Mouse (Mus musculus) cortical plate, adult 2 months (tissue): ENCODE results near the gene Hilpda. TPM values are rescaled to one million over a fixed set of nuclear protein-coding genes. Genes with fewer than 3 reads are reported as not detected.

ENCODE experiments used
- H3K27ac ChIP-seq: fragments of 200-500 bp; 2 replicates; pipeline ENCODE4 v1.5.1; 2012; ENCODE audit warnings: low read length, control low read depth, inconsistent platforms; ENCODE audit not compliant: insufficient read depth
- H3K4me1 ChIP-seq: fragments of 200-500 bp; 2 replicates; pipeline ENCODE4 v1.6.1; 2011; ENCODE audit warnings: low read length; ENCODE audit not compliant: control insufficient read depth, insufficient read depth
- H3K4me3 ChIP-seq: fragments of 200-500 bp; 2 replicates; pipeline ENCODE4 v1.5.1; 2011; ENCODE audit warnings: mild to moderate bottlenecking, low read length, control low read depth; ENCODE audit not compliant: insufficient read depth
- CTCF ChIP-seq: fragments of 200-500 bp; IDR thresholded peaks from 2 replicates; pipeline ENCODE4 v1.5.1; 2011; ENCODE audit warnings: mild to moderate bottlenecking, control low read depth, low read length; ENCODE audit not compliant: insufficient read depth; ENCODE audit errors: extremely low read depth
- POLR2A ChIP-seq: fragments of 200-500 bp; IDR thresholded peaks from 2 replicates; pipeline ENCODE4 v1.6.1; 2011; ENCODE audit warnings: mild to moderate bottlenecking, low read length, control low read depth; ENCODE audit not compliant: insufficient read depth; ENCODE audit errors: extremely low read depth
- polyA plus RNA-seq: library from polyadenylated mRNA; depleted of rRNA; stranded (reverse); fragments of >200 nt; gene quantifications from 2 replicates; pipeline ENCODE4 v1.2.3, GENCODE M21; 2012; rRNA removed

Hilpda gene
- polyA plus RNA-seq, 1 experiment, result 12.9 TPM

- H3K4me3 ChIP-seq, result no peak overlapping the region
- no peaks in the 10 kb centered on the region for H3K4me1 ChIP-seq
- TF ChIP-seq CTCF, result no peak
- no peak for TF ChIP-seq POLR2A
- no peak overlapping the region for H3K27ac ChIP-seq
These were observed 31.4 kb downstream of the Hilpda start for GRCm38 (mm10) chr6:29303726-29304125.

GRCm38 (mm10) chr6:29305462-29305861, 33.2 kb downstream of the Hilpda start:
- Histone ChIP-seq H3K27ac (no peak overlapping the region), H3K4me3 (no peak overlapping the region), H3K4me1 (no peaks in the 10 kb centered on the region)
- TF ChIP-seq CTCF, result no peak
- TF ChIP-seq POLR2A, result no peak

GRCm38 (mm10) chr6:29308846-29309605, 36.7 kb downstream of the Hilpda start:
- no peak for TF ChIP-seq POLR2A
- Histone ChIP-seq H3K27ac (no peak overlapping the region), H3K4me3 (no peak overlapping the region), H3K4me1 (no peaks in the 10 kb centered on the region)

GRCm38 (mm10) chr6:29313690-29314202, 41.5 kb downstream of the Hilpda start:
- no peak overlapping the region for H3K4me3 ChIP-seq
- TF ChIP-seq POLR2A (no peak), CTCF (no peak)
- no peak overlapping the region for H3K27ac ChIP-seq
- no peaks in the 10 kb centered on the region for H3K4me1 ChIP-seq

GRCm38 (mm10) chr6:29317286-29317685, 45.0 kb downstream of the Hilpda start:
- no peak overlapping the region for H3K4me3 ChIP-seq
- no peak overlapping the region for H3K27ac ChIP-seq
- H3K4me1 ChIP-seq, result no peaks in the 10 kb centered on the region
- no peak for TF ChIP-seq POLR2A
- no peak for TF ChIP-seq CTCF

- Histone ChIP-seq H3K4me3 (no peak overlapping the region), H3K4me1 (no peaks in the 10 kb centered on the region), H3K27ac (no peak overlapping the region)
- TF ChIP-seq POLR2A (no peak), CTCF (no peak)
These were observed 45.7 kb downstream of the Hilpda start for GRCm38 (mm10) chr6:29317941-29318340.

- Histone ChIP-seq H3K4me3 (no peak within 1 kb of the TSS), H3K27ac (no peak within 1 kb of the TSS), H3K4me1 (no peaks in the 10 kb centered on the region)
- no peak for TF ChIP-seq POLR2A
- TF ChIP-seq CTCF, result no peak
These were observed 46.6 kb downstream of the Hilpda start, which contains the start of gene Fam71f1 for GRCm38 (mm10) chr6:29318879-29319278. Gene Fam71f1, plus strand, starts transcription at chr6:29319140.

GRCm38 (mm10) chr6:29321586-29321985, 49.3 kb downstream of the Hilpda start:
- no peak for TF ChIP-seq POLR2A
- no peak for TF ChIP-seq CTCF
- Histone ChIP-seq H3K4me1 (no peaks in the 10 kb centered on the region), H3K27ac (no peak overlapping the region), H3K4me3 (no peak overlapping the region)

- Histone ChIP-seq H3K4me3 (no peak overlapping the region), H3K27ac (no peak overlapping the region), H3K4me1 (no peaks in the 10 kb centered on the region)
- TF ChIP-seq CTCF (no peak), POLR2A (no peak)
These were observed 49.9 kb downstream of the Hilpda start for GRCm38 (mm10) chr6:29322147-29322546.

GRCm38 (mm10) chr6:29322735-29323134, 50.4 kb downstream of the Hilpda start:
- Histone ChIP-seq H3K4me1 (no peaks in the 10 kb centered on the region), H3K27ac (no peak overlapping the region), H3K4me3 (no peak overlapping the region)
- TF ChIP-seq CTCF (no peak), POLR2A (no peak)

Other genes starting within 250 kb of the Hilpda start
- not detected in 2 replicates for gene Lep, start 212.3 kb upstream of the Hilpda start, polyA plus RNA-seq
- 55.8 and 57.5 TPM in 2 replicates for gene Rbm28, start 107.5 kb upstream of the Hilpda start, polyA plus RNA-seq
- gene Prrt4, start 92.9 kb upstream of the Hilpda start, polyA plus RNA-seq, result 2.6 and 3.2 TPM in 2 replicates
- gene Impdh1, start 56.1 kb upstream of the Hilpda start, polyA plus RNA-seq, result 64.4 and 65.6 TPM in 2 replicates
- gene Fam71f2, start 7.1 kb downstream of the Hilpda start, polyA plus RNA-seq, result 1.7 and 3.0 TPM in 2 replicates
- not detected in 2 replicates for gene Fam71f1, start 46.7 kb downstream of the Hilpda start, polyA plus RNA-seq
- gene Calu, start 75.6 kb downstream of the Hilpda start, polyA plus RNA-seq, result 61.8 and 67.4 TPM in 2 replicates
- 0.19 and 0.42 TPM in 2 replicates for gene Opn1sw, start 116.0 kb downstream of the Hilpda start, polyA plus RNA-seq
- gene Ccdc136, start 123.8 kb downstream of the Hilpda start, polyA plus RNA-seq, result 148 and 150 TPM in 2 replicates
- 0.54 and 0.55 TPM in 2 replicates for gene Flnc, start 160.8 kb downstream of the Hilpda start, polyA plus RNA-seq
- 403 and 411 TPM in 2 replicates for gene Atp6v1f, start 195.2 kb downstream of the Hilpda start, polyA plus RNA-seq
- gene Atp6v1fnb, start 198.9 kb downstream of the Hilpda start, polyA plus RNA-seq, result 0.17 TPM in 1 of 2 replicates, not detected in the other
- gene Kcp, start 235.5 kb downstream of the Hilpda start, polyA plus RNA-seq, result 4.1 and 4.6 TPM in 2 replicates